Mouse (Mus musculus): ENCODE measurements around the gene Otulinl.

Gene Otulinl

GRCm38 (mm10) chr15:27612533-27613221, 68.7 kb downstream of the Otulinl start:
- peak; percentile 74 for DNase-seq

DNA sequence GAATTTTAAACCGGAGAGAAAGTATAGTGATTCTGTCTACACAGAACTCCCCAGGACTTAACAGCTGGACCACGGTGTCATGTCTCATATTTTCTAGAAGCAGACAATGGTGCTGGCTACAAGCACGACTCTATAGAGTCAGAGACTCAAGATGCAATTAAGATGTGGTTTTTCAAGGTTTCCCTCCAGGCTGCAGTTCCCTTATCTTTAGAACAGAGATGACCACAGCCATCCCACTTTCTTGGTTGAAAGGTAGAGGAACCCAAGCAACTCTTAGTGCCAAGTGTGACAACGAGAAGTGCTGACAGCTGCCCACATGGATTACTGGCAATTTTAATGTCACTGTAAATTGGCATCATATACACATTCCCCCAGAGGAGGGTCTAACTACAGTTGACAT, 71.8 kb downstream of the Otulinl start:
- no peak for DNase-seq

DNA sequence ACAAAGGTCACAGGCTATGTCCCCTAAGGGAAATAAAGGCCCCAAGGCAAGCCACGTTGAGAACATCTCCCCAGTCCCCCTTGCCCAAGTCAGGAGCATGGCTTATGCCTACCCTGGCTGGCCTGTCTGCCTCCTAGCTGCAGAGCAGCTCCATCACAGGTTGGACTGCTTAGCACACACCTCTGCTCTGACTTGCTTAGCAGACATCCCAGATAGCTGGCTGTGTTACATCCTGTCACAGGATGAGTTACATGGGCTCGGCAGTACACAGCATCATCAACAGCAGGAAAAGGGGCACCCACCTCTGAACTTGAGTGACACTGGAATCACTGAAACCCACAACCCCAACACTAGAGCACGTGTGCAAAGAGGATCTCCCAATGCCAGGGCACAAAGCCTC, 76.1 kb downstream of the Otulinl start:
- no peak for DNase-seq

Data from thymus, postnatal 4 days (tissue).